Mouse (Mus musculus) thymus, adult 18-20 months (tissue): Measurements from ENCODE around the gene Hsp90b1.
A peak's percentile ranks its signal among the peaks of the same experiment; 100 is the strongest.
"Not testable (repeated sequence)": the region's sequence is repeated elsewhere in the genome, so short reads cannot be mapped to it uniquely, and the experiment has no call there.

ENCODE experiments used
- DNase-seq, 2 experiments: peaks; one replicate each; pipeline ENCODE4 v3.0.0; 2022; ENCODE audit warnings: mixed read lengths in 2 of 2

Hsp90b1 gene

GRCm38 (mm10) chr10:86705318-86705921 lies at the start of gene Hsp90b1, which contains the start of gene Ttc41:
Hsp90b1 (minus strand) TSS chr10:86705509.
Ttc41 (plus strand) TSS chr10:86705811.
- peak; percentile 98 to 99 for DNase-seq

- DNase-seq: no peak
Measured at GRCm38 (mm10) chr10:86744306-86744705, 39.0 kb upstream of the Hsp90b1 start.

GRCm38 (mm10) chr10:86742918-86743317 lies 37.6 kb upstream of the Hsp90b1 start:
- no peak for DNase-seq

GRCm38 (mm10) chr10:86735036-86735435 lies 29.7 kb upstream of the Hsp90b1 start:
- no peak for DNase-seq

- DNase-seq: no peak
Measured at GRCm38 (mm10) chr10:86731500-86731863, 26.2 kb upstream of the Hsp90b1 start.

- DNase-seq: peak; percentile 64 to 69
Measured at GRCm38 (mm10) chr10:86730823-86731499, 25.7 kb upstream of the Hsp90b1 start.

- no peak for DNase-seq
Measured at GRCm38 (mm10) chr10:86728176-86728575, 22.9 kb upstream of the Hsp90b1 start.

- peak; percentile 84 to 92 for DNase-seq
Measured at GRCm38 (mm10) chr10:86727548-86727980, 22.3 kb upstream of the Hsp90b1 start.

GRCm38 (mm10) chr10:86712156-86712555 lies 6.8 kb upstream of the Hsp90b1 start:
- DNase-seq: no peak

- DNase-seq: no peak
Measured at GRCm38 (mm10) chr10:86707134-86707533, 1.8 kb upstream of the Hsp90b1 start.

- peak; percentile 55 to 76 for DNase-seq
Measured at GRCm38 (mm10) chr10:86705922-86706752, 828 bp upstream of the Hsp90b1 start.

- DNase-seq: peak in 1 of 2 experiments; percentile 44
Measured at GRCm38 (mm10) chr10:86704589-86705191, 619 bp downstream of the Hsp90b1 start.

- DNase-seq: no peak
Measured at GRCm38 (mm10) chr10:86704141-86704540, 1.2 kb downstream of the Hsp90b1 start.

GRCm38 (mm10) chr10:86703375-86703774 lies 1.9 kb downstream of the Hsp90b1 start:
- DNase-seq: no peak

- DNase-seq: no peak
Measured at GRCm38 (mm10) chr10:86702312-86702920, 2.9 kb downstream of the Hsp90b1 start.

- DNase-seq: no peak
Measured at GRCm38 (mm10) chr10:86700973-86701372, 4.3 kb downstream of the Hsp90b1 start.

GRCm38 (mm10) chr10:86700251-86700650 lies 5.1 kb downstream of the Hsp90b1 start:
- DNase-seq: no peak

- DNase-seq: not testable (repeated sequence)
Measured at GRCm38 (mm10) chr10:86686017-86686360, 19.3 kb downstream of the Hsp90b1 start.

- peak; percentile 58 to 69 for DNase-seq
Measured at GRCm38 (mm10) chr10:86685179-86686016, 19.9 kb downstream of the Hsp90b1 start.

- DNase-seq: not testable (repeated sequence)
Measured at GRCm38 (mm10) chr10:86684797-86685178, 20.5 kb downstream of the Hsp90b1 start.

GRCm38 (mm10) chr10:86670550-86670949 lies 34.8 kb downstream of the Hsp90b1 start:
- not testable (repeated sequence) for DNase-seq
